Mouse (Mus musculus) gastrocnemius, postnatal 4 days (tissue): Measurements from ENCODE around the gene E130114P18Rik. TPM values are rescaled to one million over a fixed set of nuclear protein-coding genes. Genes with fewer than 3 reads are reported as not detected.

Experiments used
- DNase-seq, 2 experiments: peaks; one replicate each; pipeline ENCODE4 v3.0.0; 2021 to 2022; ENCODE audit warnings: low spot score in 2 of 2, mixed read lengths in 2 of 2
- total RNA-seq, 2 experiments: library from RNA; stranded (reverse); gene quantifications; 2 replicates each; pipeline ENCODE4 v1.2.3; 2021

The E130114P18Rik gene
- total RNA-seq, 2 experiments from 2014 or later: 3.6 to 4.4 TPM

- no peak for DNase-seq
These were observed 114.0 kb downstream of the E130114P18Rik start for GRCm38 (mm10) chr4:97663922-97664321.

- DNase-seq: no peak
These were observed 115.0 kb downstream of the E130114P18Rik start for GRCm38 (mm10) chr4:97662841-97663240.

DNA sequence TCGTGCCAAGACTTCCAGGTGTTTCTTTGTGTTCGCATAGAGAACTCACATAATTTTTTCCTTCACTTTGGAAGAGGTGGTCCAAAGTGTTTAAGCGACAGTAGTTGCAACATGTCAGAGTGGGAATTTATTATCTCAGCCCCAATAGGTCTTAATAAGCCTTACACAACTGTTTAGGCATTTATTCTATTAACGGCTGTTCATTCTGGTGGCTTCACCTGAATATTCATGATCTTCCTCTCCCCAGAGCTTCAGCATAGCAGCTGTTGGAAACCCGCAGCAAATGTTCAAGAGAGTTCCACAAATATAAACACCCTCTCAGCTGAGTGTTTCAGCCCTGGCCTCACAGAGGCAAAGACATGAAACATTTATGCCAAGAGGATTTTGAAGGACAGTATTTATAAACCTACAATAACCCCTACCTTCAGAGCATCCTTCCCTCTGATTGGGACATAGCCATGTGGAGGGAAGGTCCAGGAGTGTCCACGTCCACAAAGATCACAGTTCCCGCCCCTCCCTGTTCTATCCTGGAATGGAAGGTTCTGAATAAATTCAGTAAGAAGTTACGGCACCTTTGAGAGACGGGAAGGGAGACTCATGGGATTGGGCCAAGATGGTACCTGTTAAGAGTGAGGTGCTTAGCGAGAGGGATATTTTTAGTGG is 116.1 kb downstream of the E130114P18Rik start:
- DNase-seq: no peak

DNA sequence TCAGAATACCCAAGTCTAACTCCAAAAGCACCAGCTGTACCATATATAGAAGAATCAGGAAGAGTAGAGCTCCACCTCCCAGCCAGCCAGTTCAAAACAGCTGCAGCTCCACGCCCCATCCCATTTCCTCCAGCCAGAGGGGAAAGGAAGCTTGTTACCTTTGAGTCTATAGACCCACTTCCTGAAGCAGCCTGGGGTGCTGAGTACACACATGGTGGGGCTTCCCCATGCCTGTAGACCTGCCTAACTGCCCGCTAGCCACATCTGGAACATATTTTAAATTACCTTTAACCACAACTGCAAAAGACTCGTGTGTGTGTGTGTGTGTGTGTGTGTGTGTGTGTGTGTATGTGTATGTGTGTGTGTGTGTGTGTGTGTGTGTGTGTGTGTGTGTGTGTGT is 120.3 kb downstream of the E130114P18Rik start:
- no peak for DNase-seq

GRCm38 (mm10) chr4:97649626-97650015 is 128.3 kb downstream of the E130114P18Rik start:
- no peak for DNase-seq

- DNase-seq: peak in 1 of 2 experiments; percentile 45
These were observed 128.9 kb downstream of the E130114P18Rik start for GRCm38 (mm10) chr4:97648825-97649625.

- DNase-seq: no peak
These were observed 129.5 kb downstream of the E130114P18Rik start for GRCm38 (mm10) chr4:97648436-97648707.

- no peak for DNase-seq
These were observed 130.0 kb downstream of the E130114P18Rik start for GRCm38 (mm10) chr4:97647700-97648435.

DNA sequence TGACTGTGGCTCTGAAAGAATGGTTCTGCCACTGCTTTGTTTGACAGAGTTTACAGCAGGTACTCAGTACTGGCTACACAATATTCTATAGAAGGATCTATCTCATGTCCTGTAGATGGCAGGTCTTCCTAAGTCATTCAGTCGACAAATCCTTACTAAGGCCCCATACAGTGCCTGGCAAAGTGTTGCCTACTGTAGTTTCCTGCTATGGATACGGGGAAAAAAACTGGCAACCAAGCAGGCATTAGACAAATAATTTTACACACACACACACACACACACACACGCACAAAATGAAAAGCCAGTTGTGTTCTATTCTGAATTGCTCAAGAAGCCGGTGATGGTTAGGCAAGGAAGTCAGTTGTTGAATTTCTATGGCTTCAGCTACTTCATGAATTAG is 130.6 kb downstream of the E130114P18Rik start:
- DNase-seq: no peak

DNA sequence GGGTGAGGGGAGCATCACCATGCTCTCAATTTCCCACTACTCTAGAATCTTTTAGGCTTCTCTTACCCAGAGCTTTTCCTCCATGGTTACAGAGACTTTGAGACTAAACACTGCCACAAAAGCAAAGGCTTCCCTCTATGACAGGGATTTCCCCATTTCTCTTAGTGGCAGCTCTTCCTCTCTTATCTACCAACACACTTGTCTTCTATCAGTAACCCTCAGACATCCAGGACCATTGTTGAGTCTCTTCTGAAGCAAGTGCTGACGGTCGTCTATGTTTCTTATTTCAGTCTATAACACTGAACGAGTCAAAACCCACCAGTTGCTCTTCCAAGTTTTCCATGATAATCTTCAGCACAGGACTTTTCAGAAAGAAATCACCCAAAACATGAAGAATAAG is 137.5 kb downstream of the E130114P18Rik start:
- no peak for DNase-seq

DNA sequence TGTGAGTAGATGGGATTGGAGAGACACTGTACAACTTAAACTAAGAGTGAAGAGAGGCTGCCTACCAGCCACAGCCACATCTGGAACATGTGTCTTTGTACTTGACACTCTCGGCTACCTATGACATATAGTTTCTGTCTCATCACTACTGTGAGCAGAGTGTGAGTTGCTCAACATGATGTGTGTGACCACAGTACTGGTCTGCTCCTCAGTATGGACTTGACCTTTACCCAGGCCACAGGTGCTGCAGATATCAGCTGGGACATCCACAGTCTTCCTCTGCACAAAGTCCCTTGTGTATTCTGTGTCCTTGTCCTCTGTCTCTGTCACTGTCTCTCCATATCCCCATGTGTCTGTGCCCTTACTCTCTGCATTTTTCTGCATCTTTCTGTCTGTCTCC is 141.3 kb downstream of the E130114P18Rik start:
- DNase-seq: no peak

DNA sequence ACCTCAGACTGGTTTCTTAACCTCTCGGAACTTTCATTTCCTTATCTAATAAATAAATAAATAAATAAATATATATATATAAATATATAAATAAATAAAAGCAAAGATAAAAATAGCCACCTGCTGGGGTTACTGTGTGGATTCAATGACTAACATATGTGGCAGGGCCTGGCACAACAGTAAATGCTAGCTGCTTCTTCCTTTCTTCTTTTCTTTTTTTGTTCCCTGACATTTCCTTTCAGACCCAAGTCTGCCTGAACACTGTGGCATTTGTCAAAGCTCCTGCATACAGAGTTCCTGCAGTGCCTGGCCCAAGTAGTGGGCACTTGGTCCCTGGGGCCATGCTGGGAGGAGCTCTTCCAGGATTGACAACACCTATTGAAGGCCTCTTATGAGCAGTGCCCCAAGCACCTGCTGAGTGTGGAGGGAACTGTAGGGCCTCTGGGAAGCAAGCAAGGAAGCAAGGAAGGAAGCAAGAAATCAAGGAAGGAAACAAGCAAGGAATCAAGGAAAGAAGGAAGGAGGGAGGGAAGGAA is 142.1 kb downstream of the E130114P18Rik start:
- no peak for DNase-seq

- DNase-seq: no peak
These were observed 142.6 kb downstream of the E130114P18Rik start for GRCm38 (mm10) chr4:97635296-97635755.

GRCm38 (mm10) chr4:97628881-97629605 is 148.8 kb downstream of the E130114P18Rik start:
- DNase-seq: peak in 1 of 2 experiments; percentile 26

DNA sequence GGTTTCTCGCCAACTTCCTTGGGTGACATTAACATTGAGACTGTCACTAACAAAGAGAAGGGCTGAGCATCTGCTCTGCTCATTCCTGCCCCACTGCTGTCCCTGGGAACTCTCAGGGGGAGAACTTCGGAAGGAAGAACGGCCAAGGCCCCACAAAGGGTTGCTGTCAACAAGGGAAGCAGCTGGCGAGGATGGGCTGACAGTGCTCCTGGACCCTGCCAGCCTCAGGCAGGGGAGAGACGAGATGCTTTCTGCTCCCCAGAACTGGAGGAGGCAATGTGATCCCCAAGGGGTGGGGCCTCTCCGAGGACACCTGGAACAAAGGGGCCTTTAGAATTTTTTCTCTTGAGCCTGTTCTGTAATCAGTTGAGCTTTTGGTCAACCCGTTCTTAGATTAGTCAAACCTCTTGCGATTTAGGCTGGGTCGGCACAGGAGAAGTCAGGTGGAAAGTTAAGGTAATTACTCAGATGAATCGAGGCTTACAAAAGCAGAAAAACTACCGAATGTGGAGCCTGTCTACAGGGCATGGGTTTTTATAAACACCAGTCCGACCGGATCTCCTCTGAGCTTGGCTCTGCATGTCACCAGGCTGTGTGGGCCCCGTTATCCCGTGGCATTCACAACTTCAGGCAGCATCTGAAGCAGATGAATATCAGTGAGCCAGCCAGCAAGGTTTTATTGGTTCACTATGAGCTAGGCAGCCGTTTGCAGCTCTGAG is 151.7 kb downstream of the E130114P18Rik start:
- no peak for DNase-seq

DNA sequence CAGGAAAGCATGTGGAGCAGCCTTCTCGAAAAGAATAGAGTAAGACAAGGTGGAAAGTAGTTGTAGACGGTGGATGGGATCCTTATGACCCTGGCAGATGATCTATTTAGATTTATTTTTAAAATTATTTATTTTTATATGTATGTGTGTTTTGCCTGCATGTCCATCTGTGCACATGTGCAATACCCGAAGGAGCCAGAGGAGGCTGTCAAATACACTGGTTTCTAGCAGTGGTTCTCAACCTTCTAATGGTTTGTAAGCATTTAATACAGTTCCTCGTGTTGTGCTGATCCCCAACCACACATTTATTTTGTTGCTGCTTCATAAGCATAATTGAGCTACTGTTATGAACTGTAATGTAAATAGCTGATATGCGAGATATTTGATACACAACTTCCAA is 154.7 kb downstream of the E130114P18Rik start:
- no peak for DNase-seq

DNA sequence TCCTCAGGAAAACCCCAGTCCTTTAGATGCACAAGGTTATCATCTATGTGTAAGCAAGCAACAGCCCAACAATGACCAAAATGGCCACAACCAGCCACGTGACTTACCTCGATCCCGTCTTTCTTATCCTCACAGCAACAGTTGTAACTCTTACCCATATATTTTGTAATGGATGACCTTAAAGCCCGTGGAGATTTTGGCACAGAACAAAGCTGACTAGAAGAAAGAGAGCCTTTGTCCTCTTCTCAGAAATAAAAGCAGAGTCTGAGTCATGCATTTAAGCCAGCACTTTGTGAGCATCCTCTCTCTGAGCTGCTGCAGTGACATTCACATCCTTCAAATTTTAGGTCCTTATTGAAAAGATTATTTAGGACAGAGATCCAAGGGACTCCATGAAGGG is 156.1 kb downstream of the E130114P18Rik start:
- no peak for DNase-seq

DNA sequence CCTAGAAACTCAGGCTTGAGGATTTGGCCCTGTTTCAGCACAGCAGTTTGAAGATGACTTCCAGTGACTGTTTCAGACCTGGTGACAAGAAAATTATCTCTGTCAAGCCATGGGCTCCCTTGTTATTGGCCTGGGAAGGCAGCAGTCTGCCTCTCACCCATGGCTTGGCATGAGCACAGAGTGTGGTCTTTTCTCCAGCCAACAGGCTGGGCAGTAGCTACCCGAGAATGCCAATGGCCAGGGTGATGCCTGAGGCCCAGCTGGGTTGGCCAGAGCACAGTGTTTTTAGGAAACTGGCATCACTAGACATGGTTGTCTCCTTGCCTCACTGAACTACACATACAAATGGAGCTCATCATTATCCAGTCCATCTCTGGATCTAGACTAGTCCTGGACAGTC is 157.5 kb downstream of the E130114P18Rik start:
- DNase-seq: no peak

DNA sequence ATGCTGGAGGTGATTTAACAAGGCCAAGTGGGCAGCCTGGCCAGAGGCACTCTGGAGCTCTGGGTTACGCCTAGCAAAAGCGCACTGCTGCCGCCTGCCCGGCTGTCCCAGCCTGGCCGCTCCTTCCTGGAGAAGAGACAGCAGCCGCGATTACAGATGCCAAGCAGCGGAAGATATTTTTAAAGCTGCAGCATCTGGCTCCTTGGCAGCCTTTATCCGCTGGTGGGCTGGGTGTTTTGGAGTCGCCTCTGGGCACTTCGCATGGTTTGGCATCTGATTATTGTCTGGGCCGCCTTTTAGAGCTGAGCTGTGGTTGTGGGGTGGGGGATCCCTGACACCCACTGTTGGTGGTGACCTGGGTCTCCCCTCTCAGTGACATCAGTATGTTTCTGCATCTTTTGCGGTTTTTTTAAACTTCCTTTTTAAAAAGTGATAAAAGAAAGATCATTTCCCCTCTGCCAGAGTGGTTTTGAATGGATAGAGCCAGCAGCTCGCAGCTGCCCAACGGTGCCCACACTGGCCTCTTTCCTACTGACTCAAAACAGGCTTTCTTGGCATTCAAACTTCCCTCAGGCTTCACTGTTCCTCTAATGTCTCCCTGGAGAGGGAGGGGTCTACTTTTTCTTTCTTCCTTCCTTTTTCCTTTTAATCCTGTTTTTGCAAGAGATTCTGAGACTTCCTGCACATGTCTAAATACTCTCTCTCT is 159.1 kb downstream of the E130114P18Rik start:
- peak in 1 of 2 experiments; percentile 63 for DNase-seq

DNA sequence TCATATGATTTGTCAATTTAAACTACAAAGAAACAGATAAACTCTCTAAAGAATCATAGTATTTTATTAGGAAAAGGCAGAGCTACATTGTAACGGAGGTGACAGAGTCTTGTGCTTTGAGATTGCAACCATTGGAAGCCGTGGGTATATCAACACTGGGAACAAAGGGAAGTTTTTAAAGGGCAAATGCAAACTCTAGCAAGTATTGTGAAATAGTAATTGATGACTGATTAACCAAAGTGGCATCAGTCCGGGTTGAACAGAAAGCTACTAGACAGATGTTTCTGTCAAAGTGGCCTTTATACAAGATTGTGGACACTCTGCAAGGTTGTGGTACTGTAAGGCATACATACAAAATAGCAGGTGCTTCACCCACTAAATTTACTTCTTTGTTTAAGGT is 162.8 kb downstream of the E130114P18Rik start:
- DNase-seq: no peak
